Mouse (Mus musculus) C2C12 (cell line): ENCODE data around the gene Smarcal1. TPM values are rescaled to one million over a fixed set of nuclear protein-coding genes. Genes with fewer than 3 reads are reported as not detected.
A peak's percentile ranks its signal among the peaks of the same experiment; 100 is the strongest.

Experiments
- H3K27me3 ChIP-seq: one replicate; pipeline ENCODE4 v1.6.1; 2011; ENCODE audit not compliant: control insufficient read depth, insufficient read depth, insufficient read length
- H3K36me3 ChIP-seq: one replicate; pipeline ENCODE4 v1.6.1; 2011; ENCODE audit not compliant: control insufficient read depth, insufficient read depth
- H3K4me3 ChIP-seq: one replicate; pipeline ENCODE4 v1.5.1; 2011; ENCODE audit warnings: mild to moderate bottlenecking, control low read depth; ENCODE audit not compliant: poor library complexity, insufficient read depth, severe bottlenecking
- H3K79me2 ChIP-seq: one replicate; pipeline ENCODE4 v1.6.1; 2011; ENCODE audit not compliant: control insufficient read depth, insufficient read depth
- H3K79me3 ChIP-seq: one replicate; pipeline ENCODE4 v1.6.1; 2011; ENCODE audit warnings: low read depth, control low read depth
- H3ac ChIP-seq: one replicate; pipeline ENCODE3; 2011; ENCODE audit warnings: low read depth; ENCODE audit not compliant: control insufficient read depth, insufficient read length
- CEBPB ChIP-seq: IDR thresholded peaks from one replicate; pipeline ENCODE4 v1.6.1; 2011; ENCODE audit warnings: low read depth, mild to moderate bottlenecking, control low read depth, moderate library complexity
- CTCF ChIP-seq: IDR thresholded peaks from one replicate; pipeline ENCODE4 v1.5.1; 2011; ENCODE audit not compliant: control insufficient read depth, insufficient read depth, insufficient read length
- FOSL1 ChIP-seq: IDR thresholded peaks from one replicate; pipeline ENCODE4 v1.8.0; 2011; ENCODE audit warnings: mild to moderate bottlenecking, low read length; ENCODE audit not compliant: poor library complexity, insufficient read depth, severe bottlenecking
- MAX ChIP-seq: IDR thresholded peaks from one replicate; pipeline ENCODE4 v1.6.1; 2011; ENCODE audit warnings: mild to moderate bottlenecking, control low read depth
- MYOD1 ChIP-seq: IDR thresholded peaks from one replicate; pipeline ENCODE4 v1.6.1; 2011; ENCODE audit warnings: low read depth; ENCODE audit not compliant: control insufficient read depth, insufficient read length
- MYOG ChIP-seq: IDR thresholded peaks from one replicate; pipeline ENCODE4 v1.6.1; 2011; ENCODE audit not compliant: control insufficient read depth, insufficient read length; ENCODE audit errors: extremely low read depth
- USF1 ChIP-seq: IDR thresholded peaks from one replicate; pipeline ENCODE4 v1.6.1; 2011; ENCODE audit warnings: low read depth, mild to moderate bottlenecking, control low read depth, moderate library complexity
- polyA plus RNA-seq: library from polyadenylated mRNA; unstranded; fragments of >200 nt; fragmentation: generic; extraction: Trizol; gene quantifications from one replicate; pipeline ENCODE4 v1.2.1, GENCODE M21; 2012; ENCODE audit warnings: missing spikeins

The Smarcal1 gene
- polyA plus RNA-seq, 1 experiment: 15.3 TPM

- Histone ChIP-seq H3K27me3 (no peaks in the 10 kb centered on the region), H3K36me3 (no peaks in the 10 kb centered on the region), H3ac (no peak overlapping the region), H3K79me2 (no peaks in the 10 kb centered on the region), H3K79me3 (no peaks in the 10 kb centered on the region), H3K4me3 (no peak overlapping the region)
- no peak for TF ChIP-seq MYOD1
- TF ChIP-seq CTCF: no peak
- no peak for TF ChIP-seq MAX
- TF ChIP-seq FOSL1: no peak
- TF ChIP-seq USF1: no peak
- no peak for TF ChIP-seq CEBPB
- no peak for TF ChIP-seq MYOG
Measured at GRCm38 (mm10) chr1:72574047-72574446, 9.0 kb upstream of the Smarcal1 start.

GRCm38 (mm10) chr1:72574608-72575007 is 8.4 kb upstream of the Smarcal1 start:
- TF ChIP-seq CTCF (no peak), MYOD1 (no peak), FOSL1 (no peak), MAX (no peak), MYOG (no peak), USF1 (no peak), CEBPB (no peak)
- H3K79me3 ChIP-seq: no peaks in the 10 kb centered on the region
- no peaks in the 10 kb centered on the region for H3K79me2 ChIP-seq
- no peaks in the 10 kb centered on the region for H3K27me3 ChIP-seq
- H3K36me3 ChIP-seq: no peaks in the 10 kb centered on the region
- no peak overlapping the region for H3ac ChIP-seq
- H3K4me3 ChIP-seq: no peak overlapping the region

GRCm38 (mm10) chr1:72575121-72575520 is 7.9 kb upstream of the Smarcal1 start:
- Histone ChIP-seq H3K4me3 (no peak overlapping the region), H3ac (no peak overlapping the region), H3K79me3 (no peaks in the 10 kb centered on the region), H3K79me2 (no peaks in the 10 kb centered on the region), H3K36me3 (no peaks in the 10 kb centered on the region), H3K27me3 (no peaks in the 10 kb centered on the region)
- no peak for TF ChIP-seq CEBPB
- no peak for TF ChIP-seq MAX
- no peak for TF ChIP-seq MYOG
- TF ChIP-seq MYOD1: no peak
- TF ChIP-seq FOSL1: no peak
- no peak for TF ChIP-seq USF1
- TF ChIP-seq CTCF: peak; percentile 18

GRCm38 (mm10) chr1:72577481-72577922 is 5.5 kb upstream of the Smarcal1 start:
- no peak overlapping the region for H3K4me3 ChIP-seq
- no peaks in the 10 kb centered on the region for H3K36me3 ChIP-seq
- no peak overlapping the region for H3ac ChIP-seq
- no peaks in the 10 kb centered on the region for H3K27me3 ChIP-seq
- no peaks in the 10 kb centered on the region for H3K79me3 ChIP-seq
- no peak for TF ChIP-seq CEBPB
- H3K79me2 ChIP-seq: no peaks in the 10 kb centered on the region

- H3ac ChIP-seq: no peak overlapping the region
- no peak overlapping the region for H3K4me3 ChIP-seq
- H3K79me2 ChIP-seq: no peaks in the 10 kb centered on the region
- no peaks in the 10 kb centered on the region for H3K79me3 ChIP-seq
- TF ChIP-seq USF1 (no peak), MYOG (no peak), CEBPB (no peak)
- H3K36me3 ChIP-seq: no peaks in the 10 kb centered on the region
- no peaks in the 10 kb centered on the region for H3K27me3 ChIP-seq
Measured at GRCm38 (mm10) chr1:72578351-72578750, 4.7 kb upstream of the Smarcal1 start.

- no peak overlapping the region for H3K4me3 ChIP-seq
- no peaks in the 10 kb centered on the region for H3K36me3 ChIP-seq
- TF ChIP-seq FOSL1 (no peak), MYOG (no peak), CEBPB (no peak), USF1 (no peak), MYOD1 (no peak), CTCF (no peak), MAX (no peak)
Measured at GRCm38 (mm10) chr1:72578806-72579205, 4.2 kb upstream of the Smarcal1 start.

More at GRCm38 (mm10) chr1:72578806-72579205, 4.2 kb upstream of the Smarcal1 start:
- Histone ChIP-seq H3K27me3 (no peaks in the 10 kb centered on the region), H3K79me2 (peaks cover 3% of the 10 kb centered on the region), H3ac (no peak overlapping the region), H3K79me3 (no peaks in the 10 kb centered on the region)
